Mouse (Mus musculus) testis, adult 2 months (tissue): ENCODE data around the gene Lmo2. TPM values are rescaled to one million over a fixed set of nuclear protein-coding genes. Genes with fewer than 3 reads are reported as not detected.
"Not testable (repeated sequence)": the region's sequence is repeated elsewhere in the genome, so short reads cannot be mapped to it uniquely, and the experiment has no call there.

Experiments
- H3K27ac ChIP-seq: fragments of 200-500 bp; 2 replicates; pipeline ENCODE4 v1.5.1; 2012; ENCODE audit warnings: low read depth, low read length; ENCODE audit not compliant: control insufficient read depth, insufficient read depth
- H3K27me3 ChIP-seq: fragments of 200-500 bp; 2 replicates; pipeline ENCODE4 v1.6.1; 2012; ENCODE audit warnings: mild to moderate bottlenecking, low read length, moderate library complexity; ENCODE audit not compliant: control insufficient read depth, insufficient read depth
- H3K36me3 ChIP-seq: fragments of 200-500 bp; 2 replicates; pipeline ENCODE4 v1.6.1; 2012; ENCODE audit warnings: mild to moderate bottlenecking, low read length; ENCODE audit not compliant: control insufficient read depth, insufficient read depth
- H3K4me1 ChIP-seq: fragments of 200-500 bp; 2 replicates; pipeline ENCODE4 v1.6.1; 2012; ENCODE audit warnings: low read length; ENCODE audit not compliant: control insufficient read depth, insufficient read depth
- H3K4me3 ChIP-seq: fragments of 200-500 bp; 2 replicates; pipeline ENCODE4 v1.5.1; 2012; ENCODE audit warnings: low read depth, mild to moderate bottlenecking, low read length, moderate library complexity, mixed read lengths; ENCODE audit not compliant: control insufficient read depth
- CTCF ChIP-seq: fragments of 200-500 bp; IDR thresholded peaks from 2 replicates; pipeline ENCODE4 v1.5.1; 2012; ENCODE audit warnings: low read depth, mild to moderate bottlenecking, inconsistent platforms, low read length, moderate library complexity; ENCODE audit not compliant: control insufficient read depth, insufficient read depth, insufficient replicate concordance
- POLR2A ChIP-seq: fragments of 200-500 bp; IDR thresholded peaks from 2 replicates; pipeline ENCODE4 v1.6.1; 2012; ENCODE audit warnings: low read depth, mild to moderate bottlenecking, inconsistent platforms, low read length, moderate library complexity; ENCODE audit not compliant: control insufficient read depth
- polyA plus RNA-seq: library from polyadenylated mRNA; depleted of rRNA; stranded (reverse); fragments of >200 nt; gene quantifications from 2 replicates; pipeline ENCODE4 v1.2.3, GENCODE M21; 2012

Lmo2 gene
- polyA plus RNA-seq, 1 experiment: 4.7 TPM

GRCm38 (mm10) chr2:104002711-104003413 is 45.1 kb downstream of the Lmo2 start:
- Histone ChIP-seq H3K27me3 (no peaks in the 10 kb centered on the region), H3K4me3 (peak overlapping the region; percentile 63), H3K36me3 (no peaks in the 10 kb centered on the region), H3K27ac (no peak overlapping the region), H3K4me1 (peaks cover 7% of the 10 kb centered on the region)
- TF ChIP-seq POLR2A (no peak), CTCF (peak; percentile 60; the same call in 1 of the 2 replicates)

- H3K27me3 ChIP-seq: no peaks in the 10 kb centered on the region
These were observed 50.2 kb downstream of the Lmo2 start for GRCm38 (mm10) chr2:104007793-104008519.

GRCm38 (mm10) chr2:104008853-104009252 is 51.1 kb downstream of the Lmo2 start:
- not testable (repeated sequence) for H3K4me1 ChIP-seq, H3K27me3 ChIP-seq, H3K27ac ChIP-seq, H3K36me3 ChIP-seq, H3K4me3 ChIP-seq

More at GRCm38 (mm10) chr2:104007793-104008519, 50.2 kb downstream of the Lmo2 start:
- Histone ChIP-seq H3K27ac (no peak overlapping the region), H3K36me3 (no peaks in the 10 kb centered on the region), H3K4me3 (peak overlapping the region; percentile 62), H3K4me1 (peaks cover 3% of the 10 kb centered on the region)
- TF ChIP-seq POLR2A (no peak), CTCF (no peak)

GRCm38 (mm10) chr2:104023096-104023495 is 65.3 kb downstream of the Lmo2 start:
- Histone ChIP-seq H3K4me3 (no peak overlapping the region), H3K27me3 (no peaks in the 10 kb centered on the region), H3K27ac (no peak overlapping the region), H3K4me1 (peaks cover 2% of the 10 kb centered on the region), H3K36me3 (peaks cover 2% of the 10 kb centered on the region)
- TF ChIP-seq POLR2A (no peak), CTCF (no peak)

- H3K27me3 ChIP-seq: no peaks in the 10 kb centered on the region
- H3K27ac ChIP-seq: no peak overlapping the region
- TF ChIP-seq CTCF: no peak
- no peak for TF ChIP-seq POLR2A
- H3K4me1 ChIP-seq: peaks cover 7% of the 10 kb centered on the region
- no peak overlapping the region for H3K4me3 ChIP-seq
- H3K36me3 ChIP-seq: peaks cover 2% of the 10 kb centered on the region
These were observed 66.9 kb downstream of the Lmo2 start for GRCm38 (mm10) chr2:104024656-104025055.

GRCm38 (mm10) chr2:104027458-104028138 is 69.8 kb downstream of the Lmo2 start, which contains the start of gene Fbxo3:
Gene Fbxo3, plus strand, starts transcription at chr2:104027721.
- H3K27ac ChIP-seq: peak within 1 kb of the TSS; percentile 97
- H3K36me3 ChIP-seq: peaks cover 2% of the 10 kb centered on the region
- no peaks in the 10 kb centered on the region for H3K27me3 ChIP-seq
- peak within 1 kb of the TSS; percentile 99 for H3K4me3 ChIP-seq
- TF ChIP-seq CTCF (no peak), POLR2A (no peak; the same call in 1 of the 2 replicates)
- H3K4me1 ChIP-seq: peaks cover 7% of the 10 kb centered on the region

- H3K27me3 ChIP-seq: no peaks in the 10 kb centered on the region
- peaks cover 2% of the 10 kb centered on the region for H3K36me3 ChIP-seq
- peak within 1 kb of the TSS; percentile 99 for H3K4me3 ChIP-seq
- H3K4me1 ChIP-seq: peaks cover 7% of the 10 kb centered on the region
- peak within 1 kb of the TSS; percentile 97 for H3K27ac ChIP-seq
- TF ChIP-seq CTCF (no peak), POLR2A (peak; percentile 34; the same call in 1 of the 2 replicates)
These were observed 70.4 kb downstream of the Lmo2 start, which contains the start of gene 4931422A03Rik for GRCm38 (mm10) chr2:104028139-104028723. Gene 4931422A03Rik, minus strand, starts transcription at chr2:104028361.
